Mouse (Mus musculus): ENCODE measurements around the gene Kctd11.

- TF ChIP-seq CTCF (IDR thresholded peaks at IDR 0.05; ENCODE audit: low read depth) (peak; percentile 43), EP300 (optimal IDR thresholded peaks at IDR 0.05) (no peak)
Measured at GRCm38 (mm10) chr11:69922012-69922756, 41.0 kb upstream of the Kctd11 start.

Measured in stomach, postnatal 0 days (tissue).